Mouse (Mus musculus) cortical plate, adult 2 months (tissue): ENCODE measurements around the gene Lgals3bp. TPM values are rescaled to one million over a fixed set of nuclear protein-coding genes. Genes with fewer than 3 reads are reported as not detected.

Experiments used
- H3K27ac ChIP-seq: fragments of 200-500 bp; 2 replicates; pipeline ENCODE4 v1.5.1; 2012; ENCODE audit warnings: low read length, control low read depth, inconsistent platforms; ENCODE audit not compliant: insufficient read depth
- H3K4me1 ChIP-seq: fragments of 200-500 bp; 2 replicates; pipeline ENCODE4 v1.6.1; 2011; ENCODE audit warnings: low read length; ENCODE audit not compliant: control insufficient read depth, insufficient read depth
- H3K4me3 ChIP-seq: fragments of 200-500 bp; 2 replicates; pipeline ENCODE4 v1.5.1; 2011; ENCODE audit warnings: mild to moderate bottlenecking, low read length, control low read depth; ENCODE audit not compliant: insufficient read depth
- CTCF ChIP-seq: fragments of 200-500 bp; IDR thresholded peaks from 2 replicates; pipeline ENCODE4 v1.5.1; 2011; ENCODE audit warnings: mild to moderate bottlenecking, control low read depth, low read length; ENCODE audit not compliant: insufficient read depth; ENCODE audit errors: extremely low read depth
- POLR2A ChIP-seq: fragments of 200-500 bp; IDR thresholded peaks from 2 replicates; pipeline ENCODE4 v1.6.1; 2011; ENCODE audit warnings: mild to moderate bottlenecking, low read length, control low read depth; ENCODE audit not compliant: insufficient read depth; ENCODE audit errors: extremely low read depth
- polyA plus RNA-seq: library from polyadenylated mRNA; depleted of rRNA; stranded (reverse); fragments of >200 nt; gene quantifications from 2 replicates; pipeline ENCODE4 v1.2.3, GENCODE M21; 2012

The Lgals3bp gene
- polyA plus RNA-seq, 1 experiment = 37.5 TPM

DNA sequence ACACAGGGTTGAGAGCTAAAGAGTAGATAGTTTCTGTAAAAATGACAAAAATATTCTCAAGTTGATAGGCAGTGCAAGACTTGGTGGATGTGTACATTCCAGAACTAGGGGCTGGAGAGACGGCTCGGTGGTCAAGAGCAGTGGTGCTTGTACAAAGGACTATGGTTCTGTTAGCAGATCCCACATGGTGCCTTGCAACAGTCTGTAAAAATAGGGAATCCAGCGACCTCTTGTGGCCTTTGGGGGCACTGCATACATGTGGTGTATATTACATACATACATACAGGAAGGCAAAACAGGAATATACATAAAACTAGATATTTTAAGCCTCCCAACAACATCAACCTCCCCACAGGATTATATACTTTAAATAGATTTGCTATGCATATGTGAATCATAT lies 33.6 kb downstream of the Lgals3bp start:
- peak; percentile 18; the same call in 1 of the 2 replicates for TF ChIP-seq CTCF
- TF ChIP-seq POLR2A = no peak
- Histone ChIP-seq H3K4me3 (no peak overlapping the region), H3K27ac (no peak overlapping the region), H3K4me1 (no peaks in the 10 kb centered on the region)

DNA sequence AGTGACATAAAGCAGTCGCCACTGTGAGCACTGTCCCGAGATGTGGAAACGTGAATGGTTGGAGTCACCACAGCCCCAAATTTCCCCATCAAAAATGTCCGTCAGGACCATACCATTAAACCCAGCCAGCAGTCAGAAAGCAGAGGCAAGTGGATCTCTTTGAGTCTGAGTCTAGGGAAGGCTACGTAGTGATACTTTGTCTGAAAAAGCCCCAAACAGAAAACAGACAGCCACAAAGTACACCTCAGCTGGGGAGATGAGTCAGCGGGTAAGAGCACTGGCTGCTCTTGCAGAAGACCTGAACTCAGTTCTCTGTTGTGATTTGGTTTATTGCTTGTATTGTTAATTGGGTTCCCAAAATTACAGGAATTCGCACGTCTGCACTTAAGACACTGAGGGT lies 35.3 kb downstream of the Lgals3bp start:
- no peak overlapping the region for H3K27ac ChIP-seq
- H3K4me3 ChIP-seq = no peak overlapping the region
- no peak for TF ChIP-seq POLR2A
- no peak for TF ChIP-seq CTCF
- no peaks in the 10 kb centered on the region for H3K4me1 ChIP-seq

DNA sequence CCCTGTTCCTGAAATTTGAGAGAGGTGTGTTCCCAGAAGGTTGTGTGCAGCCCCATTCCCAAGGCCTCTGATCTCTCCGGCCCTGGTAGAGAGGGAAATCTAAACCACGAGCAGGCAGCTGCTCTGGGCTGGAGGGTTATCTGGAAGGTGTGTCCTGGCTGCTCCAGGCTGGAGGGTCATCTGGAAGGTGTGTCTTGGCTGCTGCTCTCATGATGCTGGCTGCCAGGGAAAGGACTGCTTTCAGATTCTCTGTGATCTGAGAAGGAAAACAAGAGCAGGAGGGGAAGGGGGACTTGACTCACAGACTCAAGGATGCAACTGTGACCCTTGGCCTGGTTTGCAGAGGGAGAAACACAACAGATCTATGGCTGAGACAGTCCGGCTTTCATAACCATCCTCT lies 35.8 kb downstream of the Lgals3bp start:
- H3K4me3 ChIP-seq = no peak overlapping the region
- TF ChIP-seq POLR2A = no peak
- TF ChIP-seq CTCF = no peak
- H3K4me1 ChIP-seq = no peaks in the 10 kb centered on the region
- H3K27ac ChIP-seq = no peak overlapping the region

DNA sequence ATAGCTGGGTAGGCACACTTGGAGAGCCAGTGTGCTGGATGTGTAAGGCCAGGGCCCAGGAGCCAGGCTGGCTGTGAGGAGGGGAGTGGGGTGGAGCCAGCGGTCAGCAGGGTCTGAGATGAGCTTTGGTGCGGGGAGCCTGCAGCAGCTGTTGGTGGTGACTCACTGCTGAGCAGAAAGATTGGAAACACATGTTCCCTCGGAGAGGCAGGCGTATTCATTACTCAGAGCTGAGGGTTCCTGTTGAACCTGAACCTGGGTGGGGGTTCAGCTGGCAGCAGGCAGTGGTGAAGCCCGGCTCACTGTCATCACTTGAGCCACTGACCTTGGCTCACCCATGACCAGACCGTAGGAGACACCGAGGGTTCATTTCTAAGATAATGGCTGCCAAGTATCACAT lies 36.7 kb downstream of the Lgals3bp start:
- Histone ChIP-seq H3K4me1 (no peaks in the 10 kb centered on the region), H3K4me3 (no peak overlapping the region), H3K27ac (no peak overlapping the region)
- TF ChIP-seq CTCF (no peak), POLR2A (no peak)

DNA sequence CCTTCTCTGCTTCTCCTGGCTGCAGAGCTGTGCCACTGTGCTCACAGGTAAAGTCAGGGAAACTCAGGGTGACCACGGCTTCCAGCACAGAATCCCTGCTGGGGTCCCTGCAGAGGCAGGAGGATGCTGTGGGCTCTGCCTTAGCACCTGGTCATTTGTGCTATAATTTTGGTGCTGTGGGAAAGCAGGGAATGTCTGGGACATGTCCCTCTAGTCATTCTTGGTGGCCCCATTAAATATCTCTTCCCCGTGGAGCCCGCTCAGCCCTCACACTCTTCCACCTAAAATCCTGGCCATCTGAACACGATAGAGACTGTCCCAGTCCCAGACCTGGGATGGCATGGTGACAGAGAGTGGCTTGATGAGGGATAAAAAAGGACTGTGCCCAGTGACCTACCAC lies 37.9 kb downstream of the Lgals3bp start:
- H3K4me1 ChIP-seq = no peaks in the 10 kb centered on the region
- H3K27ac ChIP-seq = no peak overlapping the region
- no peak for TF ChIP-seq CTCF
- no peak overlapping the region for H3K4me3 ChIP-seq

DNA sequence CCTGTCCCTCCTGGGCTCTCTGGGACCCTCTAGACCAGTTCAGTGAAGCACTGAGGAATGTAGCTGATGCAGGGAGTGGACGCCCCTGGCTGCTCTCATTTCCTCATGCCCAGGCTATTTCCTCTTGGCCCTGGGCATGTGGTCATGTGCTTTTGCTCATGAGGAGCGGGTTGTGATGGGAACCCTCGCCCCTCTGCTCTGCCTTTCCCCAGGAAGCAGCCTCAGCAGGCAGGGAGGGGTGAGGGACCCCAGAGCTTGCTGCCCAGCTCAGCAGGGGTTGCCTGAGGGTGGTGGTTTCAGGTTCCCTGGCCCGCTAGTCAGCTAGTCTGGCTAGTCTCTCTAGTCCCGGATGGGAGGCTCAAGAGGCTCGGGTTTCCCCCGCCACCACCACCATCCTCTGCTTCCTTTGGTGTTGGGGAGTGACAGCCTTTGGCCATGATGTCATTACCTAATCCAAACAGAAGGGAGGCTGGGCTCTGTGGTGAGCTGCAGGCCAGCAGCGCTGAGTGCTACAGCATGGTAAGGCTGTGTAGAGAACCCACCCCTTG lies 38.8 kb downstream of the Lgals3bp start:
- Histone ChIP-seq H3K27ac (no peak overlapping the region), H3K4me3 (no peak overlapping the region), H3K4me1 (no peaks in the 10 kb centered on the region)
- TF ChIP-seq POLR2A (no peak), CTCF (no peak)

DNA sequence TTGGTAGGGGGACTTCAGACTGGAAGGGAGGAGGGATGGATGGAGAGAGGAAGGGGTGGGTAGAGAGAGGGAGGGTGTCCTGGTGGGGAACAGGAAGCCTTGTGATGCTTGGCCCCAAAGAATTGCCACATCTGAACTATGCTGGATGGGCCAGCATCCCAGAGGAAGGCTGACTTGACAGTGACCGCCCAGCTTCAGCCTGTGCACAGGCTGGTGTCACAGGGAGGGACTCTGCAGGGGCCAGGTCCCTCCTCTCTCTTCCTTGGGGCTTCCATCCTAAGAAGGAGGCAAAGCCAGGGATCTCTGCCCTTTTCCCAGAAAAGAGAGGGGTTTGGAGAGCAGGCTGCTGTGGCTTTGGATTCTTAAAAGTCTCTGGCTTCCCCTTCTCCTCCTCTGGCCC lies 39.4 kb downstream of the Lgals3bp start:
- Histone ChIP-seq H3K4me1 (no peaks in the 10 kb centered on the region), H3K27ac (no peak overlapping the region), H3K4me3 (no peak overlapping the region)
- TF ChIP-seq CTCF (no peak), POLR2A (no peak)

DNA sequence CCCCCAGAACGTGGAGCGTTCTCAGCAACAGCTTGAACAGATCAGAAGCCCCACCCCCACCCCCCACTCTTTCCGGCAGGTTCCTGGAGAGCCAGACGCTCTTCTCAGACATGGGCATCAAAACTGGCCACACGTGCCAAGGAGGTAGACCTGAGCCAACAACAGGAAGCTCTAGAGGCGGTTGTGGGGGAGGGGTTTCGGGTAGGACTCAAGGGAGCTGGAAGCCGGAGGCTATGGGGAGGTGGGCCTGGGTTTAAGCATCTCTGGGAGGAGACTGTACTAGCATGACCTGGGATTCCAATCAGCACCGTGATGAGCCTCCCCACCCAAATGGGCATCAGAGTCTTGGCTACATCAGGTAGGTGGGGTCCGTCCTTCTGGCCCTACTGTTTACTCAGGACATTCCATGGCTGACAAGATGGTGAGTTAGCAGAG lies 41.0 kb downstream of the Lgals3bp start:
- TF ChIP-seq POLR2A (no peak), CTCF (no peak)
- Histone ChIP-seq H3K27ac (no peak overlapping the region), H3K4me1 (no peaks in the 10 kb centered on the region), H3K4me3 (no peak overlapping the region)

DNA sequence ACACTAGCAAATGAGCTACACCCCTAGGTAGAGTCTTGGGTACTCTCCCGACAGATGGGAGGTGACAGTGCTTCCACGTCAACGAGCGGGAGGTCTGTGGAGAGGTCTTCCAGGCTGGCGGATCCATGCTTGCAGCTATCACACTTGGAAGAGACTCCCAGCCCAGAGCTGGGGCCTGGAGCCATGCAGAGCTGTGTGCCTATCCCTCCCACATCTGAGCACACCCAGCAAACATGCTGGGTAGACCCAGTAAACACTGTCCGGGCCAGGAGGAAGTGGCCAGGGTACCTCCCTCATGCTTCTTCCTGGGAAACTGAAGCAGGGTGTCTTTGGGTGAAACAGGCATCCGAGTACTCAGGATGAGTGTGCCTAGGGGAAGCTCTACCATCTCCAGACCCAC lies 41.4 kb downstream of the Lgals3bp start:
- Histone ChIP-seq H3K4me1 (no peaks in the 10 kb centered on the region), H3K4me3 (no peak overlapping the region), H3K27ac (no peak overlapping the region)
- TF ChIP-seq CTCF = no peak
- no peak for TF ChIP-seq POLR2A

DNA sequence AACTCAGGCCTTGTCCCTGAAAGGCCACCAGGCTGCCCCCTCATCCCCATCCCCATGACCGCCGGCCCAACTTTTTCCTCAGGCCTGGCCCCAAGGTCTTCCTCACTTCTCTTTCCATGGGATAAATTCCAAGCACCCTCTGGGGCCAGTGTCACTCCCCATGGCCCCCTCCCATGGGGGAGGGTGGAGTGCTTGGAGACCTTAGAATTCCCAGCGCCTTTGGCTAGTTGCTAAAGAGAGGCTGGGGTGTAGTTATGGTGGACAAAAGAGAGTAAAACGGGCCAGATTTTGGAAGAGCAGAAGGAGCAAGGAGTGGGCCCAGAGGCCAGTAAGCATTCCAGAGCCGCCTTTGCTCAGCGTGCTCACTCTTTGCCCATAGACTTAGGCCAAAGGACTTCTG lies 46.3 kb downstream of the Lgals3bp start, which contains the start of gene Timp2:
Gene Timp2, minus strand, starts transcription at position 101 of the 400 bp plus-strand sequence.
- TF ChIP-seq CTCF (no peak), POLR2A (no peak)

More for the DNA sequence above, 46.3 kb downstream of the Lgals3bp start, which contains the start of gene Timp2:
- Histone ChIP-seq H3K27ac (peak within 1 kb of the TSS; percentile 85), H3K4me3 (peak within 1 kb of the TSS; percentile 60), H3K4me1 (no peaks in the 10 kb centered on the region)
